In the genomic region with DNA sequence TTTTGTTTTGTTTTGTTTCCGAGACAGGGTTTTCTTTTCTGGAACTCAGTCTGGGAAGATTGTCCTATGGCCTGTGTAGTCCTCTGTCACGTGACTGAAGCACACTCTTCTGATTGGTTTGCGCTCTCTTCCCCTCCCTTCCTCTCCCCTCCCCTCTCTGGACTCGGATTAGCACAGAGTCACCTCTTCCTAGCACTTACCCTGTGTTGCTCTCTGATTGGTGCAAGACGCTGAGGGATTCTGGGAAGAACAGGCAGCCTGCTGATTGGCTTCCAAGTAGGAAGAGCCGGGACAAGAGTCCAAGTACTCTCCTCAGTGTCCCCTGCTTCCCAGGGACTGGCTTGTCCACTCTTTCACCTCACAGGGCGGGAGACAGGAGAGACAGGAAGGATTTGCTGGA, we compare ENCODE assay signal across 9 mouse cellular contexts. TPM values are rescaled to one million over a fixed set of nuclear protein-coding genes. Genes with fewer than 3 reads are reported as not detected.
DNase-seq lines count a peak whose midpoint lies in the region; ATAC-seq and TF ChIP-seq lines count a peak whose summit lies in the region.
"Had no signal": no experiment of that assay in that cellular context is flagged by ENCODE, and none has a peak within 500 bp of the region (broad histone marks: within the 10 kb centered on the region; RNA-seq: fewer than 3 reads in every experiment).

No protein-coding gene starts in this region.

- H3K36me3 ChIP-seq in heart, adult 2 months (ENCODE audit: control insufficient read depth, insufficient read depth, low read length) = 0 out of 2 replicates have a peak, but pooled peaks cover 2% of the 10 kb centered on the region
- H3K36me3 ChIP-seq in heart, embryonic 11.5 days (ENCODE audit: control insufficient read depth, insufficient read depth, low read length) = no peaks in the 10 kb centered on the region

- no peaks in the 10 kb centered on the region for H3K27me3 ChIP-seq in heart, adult 2 months (ENCODE audit: control insufficient read depth, insufficient read depth, low read length)
- no peaks in the 10 kb centered on the region for H3K27me3 ChIP-seq in heart, embryonic 11.5 days (ENCODE audit: control insufficient read depth, insufficient read depth, low read length)

- peak overlapping the region; percentile 47 for H3K27ac ChIP-seq in heart, adult 2 months
- no peak overlapping the region for H3K27ac ChIP-seq in heart, embryonic 11.5 days (ENCODE audit: low read depth, low read length)

- peak; percentile 47 to 55 for DNase-seq in heart, adult 2 months
- DNase-seq in A20 (ENCODE audit: low read depth, low spot score) = peak; percentile 74
- DNase-seq in embryo, embryonic 9.5 days (ENCODE audit: extremely low spot score) = peak; percentile 33
- peak; percentile 67 for DNase-seq in lung, postnatal 36 days
- no peak for DNase-seq in layer of hippocampus, adult 8-10 months (ENCODE audit: low spot score in 2 of 2)
- DNase-seq: cerebellum, postnatal 14 days had no signal

- 39% methylated on average over 7 of the region's 7 CpGs for WGBS in heart, adult 2 months
- WGBS in heart, embryonic 11.5 days (ENCODE audit: insufficient replicate concordance) = 53% methylated on average over 7 of the region's 7 CpGs

- no peak for TF ChIP-seq EP300 in heart, adult 2 months (IDR thresholded peaks at IDR 0.05; ENCODE audit: insufficient read depth, low read depth, low read length)

- H3K79me2 ChIP-seq in heart, adult 2 months (replicated peaks; ENCODE audit: control insufficient read depth, insufficient read depth, low read length) = no peaks in the 10 kb centered on the region; the same call in 1 of the 2 replicates

- TF ChIP-seq CTCF in heart, adult 2 months (IDR thresholded peaks at IDR 0.05) = no peak

- peaks cover 27% of the 10 kb centered on the region for H3K4me1 ChIP-seq in heart, adult 2 months (ENCODE audit: control insufficient read depth, insufficient read depth, low read length)
- H3K4me1 ChIP-seq in heart, embryonic 11.5 days (ENCODE audit: control insufficient read depth, insufficient read depth, low read length) = peaks cover 40% of the 10 kb centered on the region

- TF ChIP-seq POLR2A in heart, adult 2 months (IDR thresholded peaks at IDR 0.05; ENCODE audit: insufficient read depth, low read depth, low read length) = peak; percentile 41; the same call in 1 of the 2 replicates

- H3K4me2 ChIP-seq in heart, embryonic 11.5 days = no peak overlapping the region

- no peak for ATAC-seq in heart, embryonic 11.5 days (replicated peaks; ENCODE audit: insufficient number of reproducible peaks, low FRiP score, low TSS enrichment)
- no peak for ATAC-seq in monocyte, adult 5-6 weeks (replicated peaks; ENCODE audit: insufficient number of reproducible peaks, low FRiP score, low TSS enrichment, poor library complexity, severe bottlenecking)
- ATAC-seq in megakaryocyte-erythroid progenitor cell, adult 5-6 weeks (replicated peaks; ENCODE audit: low FRiP score, low TSS enrichment, poor library complexity, severe bottlenecking) = no peak

- H3K9ac ChIP-seq in heart, adult 2 months (ENCODE audit: low read depth, low read length) = no peak overlapping the region
- H3K9ac ChIP-seq in heart, embryonic 11.5 days (ENCODE audit: low read depth, low read length) = no peak overlapping the region

- intact Hi-C loops in heart, adult 2 months (cut with DNase I) = loop anchor here (10.0 kb wide), 1 partner anchor 634 kb away; no protein-coding TSS in a partner anchor

- H3K9me3 ChIP-seq in heart, embryonic 11.5 days (replicated peaks; ENCODE audit: control insufficient read depth, low read length) = no peaks in the 10 kb centered on the region

- H3K4me3 ChIP-seq in heart, adult 2 months = no peak overlapping the region; the same call in 1 of the 2 replicates
- H3K4me3 ChIP-seq in heart, embryonic 11.5 days (ENCODE audit: low read depth, low read length) = no peak overlapping the region

RNA-seq across cellular contexts. Expression of a gene that starts 26.1 kb away (rescaled TPM):
- total RNA-seq in heart, adult 2 months (2021) = 10 to 100 TPM; 42.5 to 47.0 TPM
- polyA plus RNA-seq in heart, adult 2 months (2012; rRNA removed) = 21.2 and 22.4 TPM in 2 replicates
- 15.1 and 19.9 TPM in 2 replicates for polyA plus RNA-seq in heart, embryonic 11.5 days (2014; fragmentation: Nextera tagmentation; extraction: Ambion mirVana)
- 3.6 to 9.8 TPM (median 7.5 TPM) in 3 replicates for total RNA-seq in monocyte, adult 5-6 weeks (2017)
- 0.55 and 0.96 TPM in 2 replicates for total RNA-seq in megakaryocyte-erythroid progenitor cell, adult 5-6 weeks (2014; fragmentation: Nextera tagmentation)
- total RNA-seq in megakaryocyte-erythroid progenitor cell, adult 5-6 weeks (2017) = 0.27 and 0.75 TPM in 2 replicates
- under 1 TPM; 0.61 to 0.80 (median 0.63) TPM for total RNA-seq in layer of hippocampus, adult 8-10 months (2022)

Comparison
In these comparisons a context has a peak if more than half of its experiments do, and no peak if none do; other contexts are left out.
1. DNase-seq: peak in heart, adult 2 months (2 of 2), A20 (single experiment), embryo, embryonic 9.5 days (single experiment) and lung, postnatal 36 days (single experiment); none in layer of hippocampus, adult 8-10 months (0 of 2).